Mouse (Mus musculus) C2C12 (cell line): ENCODE results near the gene Gal3st1. TPM values are rescaled to one million over a fixed set of nuclear protein-coding genes. Genes with fewer than 3 reads are reported as not detected.

ENCODE experiments used
- H3K27me3 ChIP-seq: one replicate; pipeline ENCODE4 v1.6.1; 2011; ENCODE audit not compliant: control insufficient read depth, insufficient read depth, insufficient read length
- H3K36me3 ChIP-seq: one replicate; pipeline ENCODE4 v1.6.1; 2011; ENCODE audit not compliant: control insufficient read depth, insufficient read depth
- H3K4me3 ChIP-seq: one replicate; pipeline ENCODE4 v1.5.1; 2011; ENCODE audit warnings: mild to moderate bottlenecking, control low read depth; ENCODE audit not compliant: poor library complexity, insufficient read depth, severe bottlenecking
- H3K79me2 ChIP-seq: one replicate; pipeline ENCODE4 v1.6.1; 2011; ENCODE audit not compliant: control insufficient read depth, insufficient read depth
- H3K79me3 ChIP-seq: one replicate; pipeline ENCODE4 v1.6.1; 2011; ENCODE audit warnings: low read depth, control low read depth
- H3ac ChIP-seq: one replicate; pipeline ENCODE3; 2011; ENCODE audit warnings: low read depth; ENCODE audit not compliant: control insufficient read depth, insufficient read length
- CEBPB ChIP-seq: IDR thresholded peaks from one replicate; pipeline ENCODE4 v1.6.1; 2011; ENCODE audit warnings: low read depth, mild to moderate bottlenecking, control low read depth, moderate library complexity
- CTCF ChIP-seq: IDR thresholded peaks from one replicate; pipeline ENCODE4 v1.5.1; 2011; ENCODE audit not compliant: control insufficient read depth, insufficient read depth, insufficient read length
- FOSL1 ChIP-seq: IDR thresholded peaks from one replicate; pipeline ENCODE4 v1.8.0; 2011; ENCODE audit warnings: mild to moderate bottlenecking, low read length; ENCODE audit not compliant: poor library complexity, insufficient read depth, severe bottlenecking
- MAX ChIP-seq: IDR thresholded peaks from one replicate; pipeline ENCODE4 v1.6.1; 2011; ENCODE audit warnings: mild to moderate bottlenecking, control low read depth
- MYOD1 ChIP-seq: IDR thresholded peaks from one replicate; pipeline ENCODE4 v1.6.1; 2011; ENCODE audit warnings: low read depth; ENCODE audit not compliant: control insufficient read depth, insufficient read length
- MYOG ChIP-seq: IDR thresholded peaks from one replicate; pipeline ENCODE4 v1.6.1; 2011; ENCODE audit not compliant: control insufficient read depth, insufficient read length; ENCODE audit errors: extremely low read depth
- USF1 ChIP-seq: IDR thresholded peaks from one replicate; pipeline ENCODE4 v1.6.1; 2011; ENCODE audit warnings: low read depth, mild to moderate bottlenecking, control low read depth, moderate library complexity
- polyA plus RNA-seq: library from polyadenylated mRNA; unstranded; fragments of >200 nt; fragmentation: generic; extraction: Trizol; gene quantifications from one replicate; pipeline ENCODE4 v1.2.1, GENCODE M21; 2012; ENCODE audit warnings: missing spikeins

The Gal3st1 gene
- polyA plus RNA-seq, 1 experiment: 0.06 TPM

DNA sequence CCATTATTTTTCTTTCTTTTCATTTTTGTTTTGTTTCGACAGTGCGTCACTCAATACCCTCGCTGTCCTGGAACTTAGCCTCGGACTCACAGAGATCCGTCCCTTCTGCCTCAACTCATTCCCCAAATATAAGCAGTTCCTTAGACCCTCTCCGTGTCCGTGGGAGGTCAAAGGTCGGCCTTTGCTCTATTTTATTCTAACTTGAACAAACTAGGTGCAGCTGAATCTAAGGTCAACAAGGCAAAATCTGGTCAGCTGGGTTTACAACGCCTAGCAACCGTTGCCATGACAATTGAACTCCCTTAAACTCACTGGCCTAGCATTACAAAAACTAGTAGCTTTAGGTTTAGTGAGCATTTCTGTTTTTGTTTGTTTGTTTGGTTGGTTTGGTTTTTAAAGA lies 20.3 kb upstream of the Gal3st1 start:
- no peak overlapping the region for H3K4me3 ChIP-seq
- no peaks in the 10 kb centered on the region for H3K27me3 ChIP-seq
- TF ChIP-seq MYOD1: no peak
- no peak for TF ChIP-seq CTCF
- no peak for TF ChIP-seq CEBPB
- TF ChIP-seq MAX: no peak
- TF ChIP-seq USF1: no peak
- TF ChIP-seq FOSL1: no peak
- TF ChIP-seq MYOG: no peak
- H3ac ChIP-seq: peak overlapping the region; percentile 47
- H3K79me2 ChIP-seq: peaks cover 45% of the 10 kb centered on the region
- H3K36me3 ChIP-seq: peaks cover 16% of the 10 kb centered on the region
- peaks cover 42% of the 10 kb centered on the region for H3K79me3 ChIP-seq

DNA sequence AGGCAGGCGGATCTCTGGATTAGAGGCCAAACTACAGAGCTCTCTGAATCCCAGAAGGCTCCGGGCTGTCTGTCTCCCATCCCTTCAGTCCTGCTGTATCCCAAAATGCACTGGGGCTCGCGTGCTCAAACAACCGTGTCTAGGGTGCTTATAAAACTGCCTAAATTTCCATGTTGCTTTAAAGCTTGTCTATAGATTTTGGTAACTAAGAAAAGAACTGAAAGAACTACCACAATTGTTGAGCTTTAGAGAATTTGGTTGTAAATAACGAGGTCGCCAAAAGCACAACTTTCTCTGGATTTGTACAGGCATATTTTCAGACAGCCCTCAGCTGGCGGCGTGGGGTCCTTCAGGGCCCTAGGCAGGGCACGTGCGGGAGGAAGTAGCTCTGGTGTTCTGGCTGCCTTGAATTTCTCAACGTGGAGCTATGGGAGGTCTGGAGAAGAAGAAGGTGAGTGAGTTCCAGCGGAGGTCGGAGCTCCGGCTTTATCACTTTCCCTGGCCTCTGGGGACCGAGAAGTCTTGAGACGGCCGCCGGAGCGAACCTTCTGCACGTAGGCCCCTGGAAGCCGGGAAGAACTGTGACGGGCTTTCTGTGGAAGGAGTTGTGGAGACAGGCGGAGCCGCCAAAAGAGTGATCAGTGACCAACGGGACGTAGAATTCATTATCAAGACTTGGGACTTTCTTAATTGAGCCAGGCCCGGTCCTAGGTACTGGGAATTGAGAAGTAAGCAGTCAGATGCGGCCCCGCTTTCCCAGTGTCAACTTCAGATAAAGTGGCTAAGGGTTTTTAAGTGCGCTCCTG lies 19.6 kb upstream of the Gal3st1 start, which contains the start of gene Pes1:
TSS of gene Pes1 (plus strand) at position 366 of the 806 bp plus-strand sequence.
- Histone ChIP-seq H3K36me3 (peaks cover 23% of the 10 kb centered on the region), H3K79me3 (peaks cover 45% of the 10 kb centered on the region), H3ac (peak within 1 kb of the TSS; percentile 71), H3K79me2 (peaks cover 50% of the 10 kb centered on the region), H3K4me3 (peak within 1 kb of the TSS; percentile 95), H3K27me3 (no peaks in the 10 kb centered on the region)
- TF ChIP-seq USF1: peak; percentile 90
- TF ChIP-seq MAX: peak; percentile 100
- TF ChIP-seq CTCF: no peak

DNA sequence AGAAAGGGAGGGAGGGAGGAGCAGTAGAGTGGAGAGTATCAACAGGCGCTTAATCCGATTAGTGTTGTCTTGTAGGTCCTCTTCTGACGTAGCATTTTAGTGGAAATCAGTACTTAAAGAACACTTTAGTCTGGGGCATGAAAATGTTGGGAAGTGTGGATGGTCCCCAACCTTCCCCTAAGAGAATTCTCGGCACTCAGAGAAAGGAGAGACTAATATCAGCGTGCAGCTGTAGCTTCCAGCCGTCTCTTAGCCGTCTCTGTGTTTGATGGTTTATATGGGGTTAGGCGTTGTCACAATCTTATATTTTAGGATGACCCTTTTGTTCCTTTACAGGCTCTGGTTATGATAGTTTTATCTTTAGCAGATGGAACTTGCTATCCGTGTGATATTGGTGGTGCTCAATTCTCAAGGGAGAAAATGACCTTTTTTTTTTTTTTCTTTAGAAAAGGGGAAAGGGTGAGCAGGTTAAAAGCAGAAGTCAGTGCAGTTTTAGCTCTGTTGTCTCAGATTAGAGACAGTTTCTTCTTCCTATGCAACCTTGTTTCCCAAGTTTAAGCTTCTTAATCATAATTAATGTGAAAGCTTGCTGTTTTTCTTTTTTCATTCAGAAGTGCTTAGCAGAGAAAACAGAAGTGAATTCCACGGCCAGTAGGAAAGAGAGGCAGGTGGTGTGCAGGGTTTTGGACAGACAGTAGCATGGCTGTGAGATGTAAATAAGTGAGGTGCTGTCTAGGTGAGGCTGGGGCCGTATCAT lies 18.8 kb upstream of the Gal3st1 start:
- H3K4me3 ChIP-seq: peak overlapping the region; percentile 95
- peaks cover 45% of the 10 kb centered on the region for H3K79me3 ChIP-seq
- H3K79me2 ChIP-seq: peaks cover 52% of the 10 kb centered on the region
- no peaks in the 10 kb centered on the region for H3K27me3 ChIP-seq
- peak overlapping the region; percentile 71 for H3ac ChIP-seq
- no peak for TF ChIP-seq MYOG
- TF ChIP-seq MYOD1: no peak
- no peak for TF ChIP-seq MAX
- TF ChIP-seq CTCF: no peak
- TF ChIP-seq FOSL1: no peak
- H3K36me3 ChIP-seq: peaks cover 30% of the 10 kb centered on the region

DNA sequence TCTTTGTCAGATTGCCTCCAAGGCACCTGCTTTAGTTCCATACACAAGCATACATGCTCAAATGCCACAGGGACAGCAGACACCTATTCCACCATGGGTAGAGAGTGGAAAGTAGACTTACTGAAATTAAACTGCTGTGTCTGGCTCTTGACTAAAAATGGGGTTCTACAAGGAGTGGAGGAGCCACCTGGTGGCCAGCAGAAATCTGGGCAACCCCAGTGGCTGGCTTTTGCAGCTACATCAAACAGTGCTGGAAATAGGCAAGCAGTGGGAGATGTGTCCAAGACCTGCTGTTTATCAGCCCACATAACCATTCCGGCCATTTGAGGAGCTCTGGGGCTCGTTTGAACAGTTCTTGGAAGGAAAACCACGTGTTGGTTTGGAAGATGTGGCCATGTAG lies 13.6 kb upstream of the Gal3st1 start:
- Histone ChIP-seq H3K27me3 (no peaks in the 10 kb centered on the region), H3K4me3 (no peak overlapping the region), H3K36me3 (peaks cover 83% of the 10 kb centered on the region), H3K79me2 (peaks cover 43% of the 10 kb centered on the region), H3K79me3 (peaks cover 34% of the 10 kb centered on the region), H3ac (no peak overlapping the region)
- no peak for TF ChIP-seq FOSL1
- TF ChIP-seq MYOG: no peak
- no peak for TF ChIP-seq MAX

DNA sequence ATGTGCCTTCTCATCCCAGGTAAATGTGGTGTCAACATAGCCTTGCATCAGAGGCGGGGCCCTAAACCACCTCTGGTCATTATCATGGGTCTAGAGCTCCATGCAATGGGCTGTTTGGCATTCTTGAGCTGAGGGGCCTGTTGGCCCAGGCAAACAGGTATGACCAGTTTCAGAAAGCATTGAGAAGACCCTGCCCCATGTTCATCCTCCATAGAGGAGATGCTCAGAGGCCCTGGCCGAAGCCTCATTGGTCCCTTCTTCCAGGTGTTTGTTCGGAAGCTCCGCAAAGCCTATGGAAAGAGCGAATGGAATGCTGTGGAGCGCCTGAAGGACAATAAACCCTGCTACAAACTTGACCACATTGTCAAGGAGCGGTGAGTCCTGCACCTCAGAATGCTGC lies 13.1 kb upstream of the Gal3st1 start:
- Histone ChIP-seq H3ac (no peak overlapping the region), H3K79me3 (peaks cover 29% of the 10 kb centered on the region), H3K79me2 (peaks cover 38% of the 10 kb centered on the region), H3K4me3 (no peak overlapping the region), H3K27me3 (no peaks in the 10 kb centered on the region), H3K36me3 (peaks cover 88% of the 10 kb centered on the region)
- TF ChIP-seq CEBPB (no peak), MYOD1 (no peak), USF1 (no peak)

DNA sequence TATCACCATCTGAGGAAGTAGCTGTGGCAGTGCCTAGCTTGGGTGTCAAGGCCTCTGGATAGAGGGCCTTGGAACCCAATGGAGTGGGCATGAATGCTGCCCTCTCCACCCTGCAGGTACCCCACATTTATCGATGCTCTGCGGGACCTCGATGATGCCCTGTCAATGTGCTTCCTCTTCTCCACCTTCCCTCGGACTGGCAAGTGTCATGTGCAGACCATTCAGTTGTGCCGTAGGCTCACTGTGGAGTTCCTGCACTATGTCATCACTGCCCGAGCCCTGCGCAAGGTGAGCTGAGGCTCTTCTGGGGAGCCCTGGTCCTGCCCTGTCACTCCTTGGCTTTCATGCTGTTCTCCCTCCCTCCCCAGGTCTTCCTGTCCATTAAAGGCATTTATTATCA lies 10.4 kb upstream of the Gal3st1 start:
- Histone ChIP-seq H3K79me2 (peaks cover 11% of the 10 kb centered on the region), H3K36me3 (peaks cover 99% of the 10 kb centered on the region), H3K27me3 (no peaks in the 10 kb centered on the region), H3ac (no peak overlapping the region), H3K4me3 (no peak overlapping the region), H3K79me3 (peaks cover 3% of the 10 kb centered on the region)
- no peak for TF ChIP-seq MAX
- TF ChIP-seq CTCF: no peak
- no peak for TF ChIP-seq USF1
- no peak for TF ChIP-seq MYOG
- TF ChIP-seq FOSL1: no peak
- no peak for TF ChIP-seq CEBPB
- no peak for TF ChIP-seq MYOD1
